14 mouse cellular contexts compared by ENCODE assay signal in the genomic region with DNA sequence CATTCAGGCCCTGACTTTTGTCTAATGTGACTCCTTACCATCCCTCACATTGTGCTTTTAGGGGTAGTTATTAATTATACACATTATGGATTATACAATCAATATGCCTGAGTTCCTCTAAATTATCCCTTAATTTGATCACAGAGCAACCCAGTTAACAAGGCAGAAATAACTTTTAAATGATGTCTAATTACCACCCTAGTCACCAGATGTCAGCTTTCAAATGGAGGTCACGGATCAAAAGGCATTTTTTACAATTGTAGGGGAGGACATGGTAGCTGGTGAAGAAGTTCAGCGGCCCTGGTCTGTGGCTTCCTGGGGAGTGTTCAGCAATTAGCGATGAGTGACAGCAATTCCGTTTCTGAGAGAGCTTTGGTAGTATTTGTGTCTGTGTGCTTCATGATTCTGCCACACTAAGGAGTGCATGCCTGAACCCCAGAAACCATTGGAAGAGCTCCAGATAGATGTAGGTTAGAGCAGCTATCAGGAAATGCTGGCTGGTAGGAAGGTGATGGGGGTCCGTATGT.
"Had no signal": no experiment of that assay in that cellular context is flagged by ENCODE, and none has a peak within 500 bp of the region (broad histone marks: within the 10 kb centered on the region; RNA-seq: fewer than 3 reads in every experiment).

No protein-coding gene starts in this region.

- H3K4me3 ChIP-seq: left cerebral cortex, adult 2 months; limb, embryonic 10.5 days; liver, embryonic 15.5 days; neural tube, embryonic 12.5 days; stomach, embryonic 15.5 days had no signal

- DNase-seq: kidney, postnatal 14 days; lung, adult 2 months; lung, postnatal 36 days; midbrain, embryonic 14.5 days; right cerebral cortex, postnatal 14 days; thymus, adult 2 months; thymus, postnatal 25 days had no signal

- ATAC-seq: lung, postnatal 0 days had no signal

- H3K9ac ChIP-seq: liver, embryonic 15.5 days; neural tube, embryonic 12.5 days; stomach, embryonic 15.5 days had no signal

- H3K4me1 ChIP-seq: limb, embryonic 10.5 days; liver, embryonic 15.5 days; neural tube, embryonic 12.5 days; stomach, embryonic 15.5 days had no signal

- H3K27ac ChIP-seq: left cerebral cortex, adult 2 months; limb, embryonic 10.5 days; liver, embryonic 15.5 days; neural tube, embryonic 12.5 days; stomach, embryonic 15.5 days had no signal

- H3K9me3 ChIP-seq: limb, embryonic 10.5 days; liver, embryonic 15.5 days; neural tube, embryonic 12.5 days; stomach, embryonic 15.5 days had no signal

- H3K27me3 ChIP-seq: liver, embryonic 15.5 days; neural tube, embryonic 12.5 days; stomach, embryonic 15.5 days had no signal

- H3K4me2 ChIP-seq: liver, embryonic 11.5 days; liver, embryonic 15.5 days; neural tube, embryonic 12.5 days; stomach, embryonic 15.5 days had no signal

- H3K36me3 ChIP-seq: limb, embryonic 10.5 days; liver, embryonic 15.5 days; neural tube, embryonic 12.5 days; stomach, embryonic 15.5 days had no signal
